In genomic region chr12:85959822-85960501, GRCm38 (mm10) we compare ENCODE assay signal across 10 mouse cellular contexts.
DNase-seq lines count a peak whose midpoint lies in the region; ATAC-seq lines count a peak whose summit lies in the region.
"Had no signal": no experiment of that assay in that cellular context is flagged by ENCODE, and none has a peak within 500 bp of the region (broad histone marks: within the 10 kb centered on the region; RNA-seq: fewer than 3 reads in every experiment).

No protein-coding gene starts in this region.

- H3K36me3 ChIP-seq in hindbrain, embryonic 15.5 days, result no peaks in the 10 kb centered on the region
- no peaks in the 10 kb centered on the region for H3K36me3 ChIP-seq in hindbrain, embryonic 11.5 days (ENCODE audit: control insufficient read depth, insufficient read depth, low read length)
- 0 out of 2 replicates have a peak, but pooled peaks cover 3% of the 10 kb centered on the region for H3K36me3 ChIP-seq in embryonic facial prominence, embryonic 15.5 days
- H3K36me3 ChIP-seq in limb, embryonic 10.5 days, result peaks cover 7% of the 10 kb centered on the region; the same call in 1 of the 2 replicates

- H3K27ac ChIP-seq in hindbrain, embryonic 15.5 days (replicated peaks), result no peak overlapping the region
- H3K27ac ChIP-seq in hindbrain, embryonic 11.5 days (ENCODE audit: low read depth, low read length), result no peak overlapping the region
- peak overlapping the region; percentile 68 for H3K27ac ChIP-seq in embryonic facial prominence, embryonic 15.5 days (replicated peaks)
- peak overlapping the region; percentile 90 for H3K27ac ChIP-seq in limb, embryonic 10.5 days
- H3K27ac ChIP-seq: liver, embryonic 14.5 days had no signal

- H3K9me3 ChIP-seq in hindbrain, embryonic 15.5 days, result no peaks in the 10 kb centered on the region
- no peaks in the 10 kb centered on the region for H3K9me3 ChIP-seq in hindbrain, embryonic 11.5 days (ENCODE audit: control insufficient read depth, low read length)
- H3K9me3 ChIP-seq in embryonic facial prominence, embryonic 15.5 days (replicated peaks), result no peaks in the 10 kb centered on the region
- H3K9me3 ChIP-seq in limb, embryonic 10.5 days (replicated peaks), result no peaks in the 10 kb centered on the region

- no peak overlapping the region for H3K9ac ChIP-seq in hindbrain, embryonic 15.5 days
- H3K9ac ChIP-seq in hindbrain, embryonic 11.5 days (ENCODE audit: low read depth, low read length), result no peak overlapping the region
- no peak overlapping the region for H3K9ac ChIP-seq in embryonic facial prominence, embryonic 15.5 days
- H3K9ac ChIP-seq: liver, embryonic 14.5 days had no signal

- peak; percentile 52 for DNase-seq in adrenal gland, postnatal 10 days
- no peak for DNase-seq in adrenal gland, adult 18-20 months (ENCODE audit: low spot score in 2 of 2)
- DNase-seq in hindbrain, embryonic 11.5 days (ENCODE audit: low spot score), result no peak
- DNase-seq in limb, embryonic 10.5 days (ENCODE audit: low spot score), result peak; percentile 63
- DNase-seq: cerebellum, adult 9-10 months had no signal

- no peaks in the 10 kb centered on the region; the same call in 1 of the 2 replicates for H3K4me1 ChIP-seq in hindbrain, embryonic 15.5 days (replicated peaks)
- no peaks in the 10 kb centered on the region for H3K4me1 ChIP-seq in hindbrain, embryonic 11.5 days (replicated peaks; ENCODE audit: control insufficient read depth, insufficient read depth, low read length)
- H3K4me1 ChIP-seq in embryonic facial prominence, embryonic 15.5 days, result peaks cover 28% of the 10 kb centered on the region
- H3K4me1 ChIP-seq in limb, embryonic 10.5 days, result peaks cover 47% of the 10 kb centered on the region

- ATAC-seq in hindbrain, embryonic 15.5 days (ENCODE audit: low FRiP score, low read depth), result 0 out of 2 replicates have a peak, but pooled peaks have one; percentile 23
- no peak for ATAC-seq in hindbrain, embryonic 11.5 days (ENCODE audit: low FRiP score)
- ATAC-seq in embryonic facial prominence, embryonic 15.5 days (ENCODE audit: insufficient number of reproducible peaks, low FRiP score, low TSS enrichment, low read depth), result no peak; the same call in 1 of the 2 replicates
- no peak for ATAC-seq in erythroid progenitor cell, adult 5-6 weeks (replicated peaks; ENCODE audit: low FRiP score, poor library complexity, severe bottlenecking)
- ATAC-seq in megakaryocyte progenitor cell, adult 5-6 weeks (replicated peaks; ENCODE audit: poor library complexity), result no peak

- H3K4me3 ChIP-seq in hindbrain, embryonic 15.5 days, result no peak overlapping the region
- no peak overlapping the region for H3K4me3 ChIP-seq in hindbrain, embryonic 11.5 days (ENCODE audit: low read depth, low read length)
- H3K4me3 ChIP-seq in embryonic facial prominence, embryonic 15.5 days (replicated peaks), result no peak overlapping the region
- no peak overlapping the region for H3K4me3 ChIP-seq in limb, embryonic 10.5 days

- 72% methylated on average over 10 of the region's 10 CpGs for WGBS in hindbrain, embryonic 15.5 days
- 74% methylated on average over 10 of the region's 10 CpGs for WGBS in hindbrain, embryonic 11.5 days
- WGBS in embryonic facial prominence, embryonic 15.5 days, result 52% methylated on average over 10 of the region's 10 CpGs
- 50% methylated on average over 10 of the region's 10 CpGs for WGBS in limb, embryonic 10.5 days

- H3K4me2 ChIP-seq in hindbrain, embryonic 15.5 days, result no peak overlapping the region
- no peak overlapping the region for H3K4me2 ChIP-seq in hindbrain, embryonic 11.5 days (replicated peaks; ENCODE audit: low read depth, low read length)
- H3K4me2 ChIP-seq in embryonic facial prominence, embryonic 15.5 days (replicated peaks), result no peak overlapping the region

- no peaks in the 10 kb centered on the region for H3K27me3 ChIP-seq in hindbrain, embryonic 15.5 days
- H3K27me3 ChIP-seq in hindbrain, embryonic 11.5 days (ENCODE audit: control insufficient read depth, insufficient read depth, low read length), result no peaks in the 10 kb centered on the region
- H3K27me3 ChIP-seq in embryonic facial prominence, embryonic 15.5 days, result no peaks in the 10 kb centered on the region
- H3K27me3 ChIP-seq in limb, embryonic 10.5 days (ENCODE audit: low read depth, poor library complexity, severe bottlenecking), result no peaks in the 10 kb centered on the region

Comparison
In these comparisons a context has a peak if more than half of its experiments do, and no peak if none do; other contexts are left out.
1. DNase-seq: peak in adrenal gland, postnatal 10 days (single experiment) and limb, embryonic 10.5 days (single experiment); none in adrenal gland, adult 18-20 months (0 of 2) and hindbrain, embryonic 11.5 days (single experiment).
2. H3K27ac ChIP-seq: peak in embryonic facial prominence, embryonic 15.5 days (single experiment) and limb, embryonic 10.5 days (single experiment); none in hindbrain, embryonic 15.5 days (single experiment) and hindbrain, embryonic 11.5 days (single experiment).